Mouse (Mus musculus) cerebellum, adult 2 months (tissue): ENCODE measurements at regions not wholly inside any gene's neighbourhood (a gene's known extent, or its start where the extent isn't known, plus 50 kb on each side); places are given as distances from the start of the nearest gene placed in this dataset.
"Not testable (repeated sequence)": the region's sequence is repeated elsewhere in the genome, so short reads cannot be mapped to it uniquely, and the experiment has no call there.

Source experiments
- DNase-seq, 2 experiments: peaks; one replicate each; pipeline ENCODE4 v3.0.0; 2021
- H3K27ac ChIP-seq: fragments of 200-500 bp; 2 replicates; pipeline ENCODE4 v1.5.1; 2012; ENCODE audit warnings: low read length, control low read depth, inconsistent platforms; ENCODE audit not compliant: insufficient read depth
- H3K27me3 ChIP-seq: fragments of 200-500 bp; 2 replicates; pipeline ENCODE4 v1.6.1; 2012; ENCODE audit warnings: inconsistent platforms, mild to moderate bottlenecking, low read length, moderate library complexity; ENCODE audit not compliant: control insufficient read depth, insufficient read depth
- H3K4me1 ChIP-seq: fragments of 200-500 bp; 2 replicates; pipeline ENCODE4 v1.6.1; 2011; ENCODE audit warnings: low read length; ENCODE audit not compliant: control insufficient read depth, insufficient read depth
- H3K4me3 ChIP-seq: fragments of 200-500 bp; replicated peaks from 2 replicates; pipeline ENCODE3; 2011; ENCODE audit warnings: mild to moderate bottlenecking, low read depth, low read length, control low read depth; ENCODE audit not compliant: insufficient read depth
- CTCF ChIP-seq: fragments of 200-500 bp; IDR thresholded peaks from 2 replicates; pipeline ENCODE4 v1.5.1; 2011; ENCODE audit warnings: low read depth, mild to moderate bottlenecking, control low read depth, low read length, moderate library complexity, borderline replicate concordance; ENCODE audit not compliant: insufficient read depth
- POLR2A ChIP-seq: fragments of 200-500 bp; IDR thresholded peaks from 2 replicates; pipeline ENCODE4 v1.6.1; 2011; ENCODE audit warnings: low read length, control low read depth, borderline replicate concordance; ENCODE audit not compliant: insufficient read depth
- WGBS: fragments of 180-500 bp; shearing (Covaris S2); methylation state at CpG from one replicate; pipeline ENCODE4 v1.1.7; 2018; 5-methylcytosine and 5-hydroxymethylcytosine counted together

DNA sequence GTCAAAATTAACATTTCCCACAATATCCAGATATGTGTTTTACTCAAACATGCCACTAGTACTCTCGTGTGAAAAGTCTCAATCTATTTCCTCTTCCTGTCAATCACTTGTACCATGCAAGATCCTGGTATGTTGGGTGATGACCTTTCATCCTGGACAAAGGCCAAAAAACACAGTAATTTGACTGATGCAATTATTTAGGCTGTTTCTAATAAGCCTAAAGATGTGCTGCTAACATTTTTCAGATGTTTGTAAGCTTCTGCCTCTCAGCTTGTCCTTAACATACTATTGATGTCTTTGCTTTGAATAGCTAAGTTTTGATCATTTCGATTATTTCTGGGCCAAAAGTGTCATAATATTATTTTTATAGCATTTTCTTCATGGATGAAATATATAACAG is 418.4 kb upstream of the Arrdc4 start:
- Histone ChIP-seq H3K4me1 (no peaks in the 10 kb centered on the region), H3K27me3 (no peaks in the 10 kb centered on the region), H3K4me3 (no peak overlapping the region), H3K27ac (no peak overlapping the region)
- no peak for TF ChIP-seq POLR2A
- DNase-seq: no peak
- WGBS: 38% methylated on average over 2 of the region's 2 CpGs

DNA sequence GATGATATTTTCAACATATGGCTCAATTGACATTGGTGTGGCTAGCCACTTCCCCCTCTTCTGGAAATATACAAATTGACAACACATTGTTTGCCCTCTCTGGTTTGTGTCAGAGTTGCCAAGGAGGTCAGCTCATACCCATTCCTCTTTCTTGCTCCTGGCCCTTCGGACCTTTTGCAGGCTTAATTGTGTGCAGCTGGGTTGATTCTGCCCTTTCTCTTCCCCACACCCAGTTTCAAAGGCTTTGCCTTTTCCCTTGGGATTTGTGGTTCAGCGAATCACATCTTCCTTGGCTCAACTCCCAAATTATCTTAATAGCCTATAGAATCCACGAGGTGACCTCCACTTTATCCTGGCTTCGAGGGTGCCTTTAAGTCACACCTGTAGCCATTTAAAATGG is 412.9 kb upstream of the Arrdc4 start:
- H3K4me3 ChIP-seq: no peak overlapping the region
- H3K4me1 ChIP-seq: no peaks in the 10 kb centered on the region
- H3K27me3 ChIP-seq: no peaks in the 10 kb centered on the region
- TF ChIP-seq POLR2A: no peak
- no peak overlapping the region for H3K27ac ChIP-seq
- 49% methylated on average over 4 of the region's 4 CpGs for WGBS
- no peak for DNase-seq

DNA sequence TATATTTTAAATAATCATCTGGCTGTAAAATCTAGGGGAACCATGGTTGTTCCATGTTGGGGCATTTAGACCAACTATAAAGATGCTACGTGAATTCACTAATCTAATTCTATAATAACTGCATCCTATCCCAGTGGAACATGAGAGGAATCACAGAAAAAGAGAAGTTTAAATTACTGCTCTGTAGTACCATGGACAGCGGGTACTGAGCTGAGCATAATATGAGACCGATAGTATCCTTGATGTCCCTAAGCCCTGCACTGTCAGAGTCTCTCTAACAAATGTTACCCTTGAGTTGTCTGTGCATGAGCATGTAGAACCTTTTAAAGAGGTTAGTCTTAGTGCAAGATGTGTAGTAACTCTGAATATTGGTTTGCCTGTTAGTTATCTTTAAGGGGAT is 393.3 kb upstream of the Arrdc4 start:
- WGBS: 85% methylated on average over 3 of the region's 3 CpGs
- TF ChIP-seq POLR2A (no peak), CTCF (no peak)
- no peaks in the 10 kb centered on the region for H3K27me3 ChIP-seq
- H3K4me3 ChIP-seq: no peak overlapping the region
- H3K4me1 ChIP-seq: no peaks in the 10 kb centered on the region
- H3K27ac ChIP-seq: no peak overlapping the region
- DNase-seq: no peak

DNA sequence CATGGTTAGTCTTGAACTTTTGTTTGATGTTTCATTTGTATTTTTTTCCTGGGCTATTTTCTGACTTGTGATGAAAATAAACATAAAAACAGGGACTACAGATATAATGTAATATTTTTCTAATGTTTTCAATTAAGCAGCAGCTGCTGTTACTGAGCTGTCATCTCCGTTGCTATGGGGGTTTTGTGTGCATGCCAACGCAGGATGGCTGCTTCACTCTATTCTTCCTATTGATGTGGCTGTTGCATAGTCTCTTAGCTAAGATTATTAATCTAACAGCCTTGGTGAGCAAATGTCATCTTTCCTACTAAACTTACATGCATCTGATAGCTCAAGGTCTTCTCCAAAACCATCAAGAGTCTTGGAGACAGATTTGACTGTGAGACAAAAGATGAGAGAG is 384.4 kb upstream of the Arrdc4 start:
- 28% methylated on average over 2 of the region's 2 CpGs for WGBS
- Histone ChIP-seq H3K27me3 (no peaks in the 10 kb centered on the region), H3K27ac (no peak overlapping the region)

DNA sequence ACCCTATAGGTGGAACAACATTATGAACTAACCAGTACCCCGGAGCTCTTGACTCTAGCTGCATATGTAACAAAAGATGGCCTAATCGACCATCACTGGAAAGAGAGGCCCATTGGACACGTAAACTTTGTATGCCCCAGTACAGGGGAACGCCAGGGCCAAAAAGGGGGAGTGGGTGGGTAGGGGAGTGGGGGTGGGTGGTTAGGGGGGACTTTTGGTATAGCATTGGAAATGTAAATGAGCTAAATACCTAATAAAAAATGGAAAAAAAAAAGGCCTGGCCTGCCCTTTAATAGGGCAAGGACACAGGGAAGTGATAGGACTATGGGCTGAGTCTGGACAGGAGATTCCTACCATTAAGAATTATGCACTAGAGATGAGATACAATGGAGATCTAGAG is 352.7 kb upstream of the Arrdc4 start:
- not testable (repeated sequence) for H3K4me1 ChIP-seq, H3K4me3 ChIP-seq, H3K27ac ChIP-seq, H3K27me3 ChIP-seq, DNase-seq
- 86% methylated on average over 2 of the region's 4 CpGs for WGBS

More for the DNA sequence above, 384.4 kb upstream of the Arrdc4 start:
- no peak for DNase-seq
- H3K4me3 ChIP-seq: no peak overlapping the region
- no peaks in the 10 kb centered on the region for H3K4me1 ChIP-seq
- no peak for TF ChIP-seq POLR2A
- TF ChIP-seq CTCF: no peak

DNA sequence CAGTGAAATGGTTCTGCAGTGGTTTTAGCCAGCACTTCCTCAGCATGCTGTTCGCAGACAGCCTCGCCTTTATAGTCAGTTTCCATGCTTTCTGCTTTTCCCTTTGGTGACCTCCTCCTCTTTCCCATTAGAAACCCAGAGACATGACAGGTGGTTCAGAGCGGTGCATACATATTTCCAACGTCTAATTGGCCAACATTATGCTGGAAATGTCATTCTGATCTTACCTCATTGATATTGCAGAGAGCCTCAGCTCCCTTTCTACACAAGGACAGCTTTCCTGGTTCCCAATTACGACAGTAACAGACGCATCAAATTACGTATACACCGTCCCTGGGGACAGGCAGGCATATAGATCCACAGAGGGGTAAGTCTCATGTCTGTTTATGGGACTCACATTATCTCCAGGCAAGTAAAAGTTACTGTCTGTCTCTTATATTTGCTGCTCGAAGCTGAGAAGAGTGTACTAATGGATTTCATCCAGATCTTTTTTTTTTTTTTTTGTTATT is 348.6 kb upstream of the Arrdc4 start:
- Histone ChIP-seq H3K4me1 (no peaks in the 10 kb centered on the region), H3K4me3 (no peak overlapping the region), H3K27me3 (no peaks in the 10 kb centered on the region), H3K27ac (no peak overlapping the region)
- TF ChIP-seq CTCF: no peak
- no peak for TF ChIP-seq POLR2A
- 43% methylated on average over 9 of the region's 9 CpGs for WGBS
- DNase-seq: no peak

DNA sequence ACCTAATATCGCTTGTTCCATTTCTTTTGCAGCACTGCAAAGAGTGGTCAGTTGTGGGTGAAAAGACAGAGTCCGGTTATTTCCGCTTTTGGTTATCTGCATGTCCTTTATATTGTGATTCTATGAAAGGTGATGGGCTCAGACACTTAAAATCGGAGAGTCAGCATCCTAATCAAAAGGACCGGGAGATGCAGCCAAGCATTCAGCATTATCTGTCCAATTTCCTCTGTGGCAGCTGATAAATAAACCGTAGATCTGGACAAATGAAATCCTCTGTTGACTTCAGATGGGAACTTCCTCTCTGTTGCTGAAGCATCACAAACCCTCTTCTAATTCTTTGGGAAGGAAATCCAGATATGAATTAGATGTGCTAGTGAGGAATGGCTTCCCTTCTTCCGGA is 325.7 kb upstream of the Arrdc4 start:
- H3K4me3 ChIP-seq: no peak overlapping the region
- H3K27ac ChIP-seq: no peak overlapping the region
- 88% methylated on average over 7 of the region's 7 CpGs for WGBS
- no peaks in the 10 kb centered on the region for H3K4me1 ChIP-seq
- H3K27me3 ChIP-seq: no peaks in the 10 kb centered on the region
- DNase-seq: no peak
- no peak for TF ChIP-seq POLR2A
- TF ChIP-seq CTCF: no peak

DNA sequence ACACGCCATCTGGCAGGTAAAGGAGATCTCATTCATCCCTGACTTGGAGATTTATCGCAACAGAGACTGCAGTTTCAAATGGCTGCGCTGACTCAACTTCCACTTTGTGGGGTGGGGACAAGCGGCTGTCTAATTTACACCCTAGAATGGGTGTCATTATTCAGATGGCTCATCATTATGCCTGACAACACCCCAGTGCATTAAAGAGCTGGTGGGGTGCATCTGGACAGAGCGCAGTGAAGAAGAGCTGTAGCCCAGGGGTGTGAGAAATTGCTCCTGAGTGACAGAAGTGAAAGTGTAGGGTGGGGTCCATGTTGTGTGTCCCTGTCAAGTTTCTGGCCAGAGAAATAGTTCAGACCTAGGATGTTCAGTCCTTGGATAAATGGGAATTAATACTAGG is 314.0 kb upstream of the Arrdc4 start:
- 77% methylated on average over 5 of the region's 5 CpGs for WGBS
- no peak overlapping the region for H3K4me3 ChIP-seq

DNA sequence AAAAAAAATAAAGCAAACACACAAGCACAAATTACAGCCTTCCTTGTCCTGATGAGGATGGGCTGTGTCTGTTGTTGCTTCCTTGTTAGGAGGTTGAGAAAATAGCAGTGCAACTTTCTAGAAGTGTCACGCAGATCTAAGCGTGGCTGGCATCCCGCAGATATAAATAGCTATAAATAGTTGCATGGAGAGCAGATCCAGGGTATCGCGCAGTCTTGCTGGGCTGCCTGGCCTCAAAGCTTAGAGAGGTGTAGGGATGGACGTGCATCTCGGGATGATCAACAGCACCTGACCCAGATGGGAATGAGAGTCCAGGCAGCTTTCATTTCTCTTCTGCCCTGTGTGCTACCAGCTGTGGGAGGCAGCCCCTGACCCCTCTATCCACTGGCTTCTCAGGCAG is 313.5 kb upstream of the Arrdc4 start:
- no peaks in the 10 kb centered on the region for H3K27me3 ChIP-seq
- H3K27ac ChIP-seq: no peak overlapping the region
- WGBS: 63% methylated on average over 7 of the region's 7 CpGs

More for the DNA sequence above, 314.0 kb upstream of the Arrdc4 start:
- TF ChIP-seq POLR2A (no peak), CTCF (no peak)
- no peaks in the 10 kb centered on the region for H3K27me3 ChIP-seq
- no peak overlapping the region for H3K27ac ChIP-seq
- H3K4me1 ChIP-seq: no peaks in the 10 kb centered on the region
- no peak for DNase-seq

More for the DNA sequence above, 313.5 kb upstream of the Arrdc4 start:
- TF ChIP-seq POLR2A (no peak), CTCF (no peak)
- no peak overlapping the region for H3K4me3 ChIP-seq
- DNase-seq: no peak
- no peaks in the 10 kb centered on the region for H3K4me1 ChIP-seq
